Mouse (Mus musculus): ENCODE data around the gene Lce1a2.
"Not testable (repeated sequence)": the region's sequence is repeated elsewhere in the genome, so short reads cannot be mapped to it uniquely, and the experiment has no call there.

Gene Lce1a2

DNA sequence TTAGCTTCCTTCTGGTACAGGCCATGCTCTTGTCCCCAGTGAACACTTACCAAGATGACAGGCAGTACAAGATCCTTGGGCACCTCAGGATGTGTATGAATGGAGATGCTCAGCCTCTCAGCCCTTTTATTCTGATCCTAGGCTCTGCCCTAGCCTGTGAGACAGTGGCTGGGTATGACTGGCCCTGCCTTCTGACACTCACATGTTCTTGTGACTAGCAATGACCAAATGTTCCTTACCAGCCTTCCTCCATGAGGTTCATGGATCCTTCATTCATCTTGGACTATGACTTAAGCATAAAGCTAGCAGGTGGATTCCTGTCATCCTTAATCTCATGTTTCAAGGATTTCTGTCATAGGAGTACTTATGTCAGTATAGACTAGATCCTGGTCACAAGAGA, at the start of gene Lce1a2:
Lce1a2 (minus strand) TSS at position 101 of the 400 bp plus-strand sequence.
- DNase-seq (ENCODE audit: low spot score) = no peak

DNA sequence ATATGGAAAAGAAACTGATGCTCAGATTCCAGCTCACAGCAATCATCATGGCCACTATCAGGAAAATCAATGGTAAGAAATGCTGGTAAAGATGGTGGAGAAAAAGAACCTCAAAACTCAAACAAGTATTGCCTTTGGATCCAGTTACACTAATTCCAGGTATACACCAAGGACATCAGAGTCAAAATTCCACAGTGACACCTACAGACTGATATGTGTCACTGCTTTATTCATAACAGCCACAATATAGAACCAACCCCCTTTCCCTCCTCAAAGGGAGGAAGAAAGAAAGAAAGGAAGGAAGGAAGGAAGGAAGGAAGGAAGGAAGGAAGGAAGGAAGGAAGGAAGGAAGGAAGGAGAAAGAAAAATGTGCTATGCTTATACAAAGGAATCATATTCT, 45.0 kb upstream of the Lce1a2 start:
- no peak for DNase-seq (ENCODE audit: low spot score)

DNA sequence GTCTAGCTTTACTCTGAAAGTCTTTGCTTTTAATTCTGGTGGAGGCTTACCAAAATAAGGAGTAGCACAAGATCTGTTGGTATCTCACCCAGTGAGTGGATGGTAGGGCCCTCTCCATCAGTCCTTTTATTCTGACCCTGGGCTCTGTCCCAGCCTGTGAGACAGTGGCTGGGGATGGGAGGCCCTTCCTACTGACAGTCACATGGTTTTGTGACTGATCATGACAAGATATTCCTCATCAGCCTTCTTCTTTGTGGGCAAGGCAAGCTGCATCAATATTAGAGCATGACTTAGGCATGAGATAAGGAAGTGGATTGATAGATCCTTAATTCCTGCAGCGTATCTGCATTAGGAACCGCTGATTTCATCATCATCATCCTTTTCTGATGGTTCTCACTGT, 38.9 kb upstream of the Lce1a2 start, which contains the start of gene Lce1e:
Lce1e (minus strand) TSS at position 101 of the 400 bp plus-strand sequence.
- no peak for DNase-seq (ENCODE audit: low spot score)

DNA sequence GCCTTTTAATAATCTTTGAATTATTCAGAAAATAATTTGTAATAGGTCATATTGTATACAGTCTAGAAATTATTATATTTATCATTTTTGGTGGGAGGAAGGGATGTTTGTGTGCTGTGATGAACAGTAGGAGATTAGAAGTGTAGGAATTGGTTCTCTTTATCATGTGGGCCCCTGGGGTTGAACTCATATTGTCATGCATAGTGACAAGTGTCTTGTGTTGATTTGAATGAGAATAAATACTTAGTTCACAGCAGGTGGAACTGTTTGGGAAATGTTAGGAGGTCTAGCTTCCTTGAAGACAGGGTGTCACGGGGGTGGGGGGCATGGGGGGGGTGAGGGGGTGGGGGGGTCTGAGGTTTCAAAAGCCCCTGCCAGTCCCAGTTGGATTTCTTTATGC, 24.5 kb upstream of the Lce1a2 start:
- no peak for DNase-seq (ENCODE audit: low spot score)

DNA sequence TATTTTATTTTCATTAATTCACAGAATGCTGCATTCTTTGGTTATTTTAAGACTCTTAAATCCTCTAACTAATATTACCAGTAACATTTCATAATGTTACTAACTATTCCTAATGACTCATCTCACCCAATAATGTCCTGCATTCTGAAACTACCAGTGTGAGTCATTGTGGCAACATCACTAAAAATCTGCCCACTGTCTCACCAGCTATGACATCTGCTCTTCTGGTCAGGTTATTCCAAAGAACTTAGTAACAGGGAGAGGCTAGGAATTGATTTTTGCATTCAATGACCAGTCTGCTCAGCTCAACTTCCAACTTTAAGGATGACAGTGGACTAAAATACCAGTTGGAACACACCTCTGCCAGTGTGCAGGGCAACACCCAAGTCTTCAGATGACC, 21.6 kb upstream of the Lce1a2 start:
- DNase-seq (ENCODE audit: low spot score) = no peak

DNA sequence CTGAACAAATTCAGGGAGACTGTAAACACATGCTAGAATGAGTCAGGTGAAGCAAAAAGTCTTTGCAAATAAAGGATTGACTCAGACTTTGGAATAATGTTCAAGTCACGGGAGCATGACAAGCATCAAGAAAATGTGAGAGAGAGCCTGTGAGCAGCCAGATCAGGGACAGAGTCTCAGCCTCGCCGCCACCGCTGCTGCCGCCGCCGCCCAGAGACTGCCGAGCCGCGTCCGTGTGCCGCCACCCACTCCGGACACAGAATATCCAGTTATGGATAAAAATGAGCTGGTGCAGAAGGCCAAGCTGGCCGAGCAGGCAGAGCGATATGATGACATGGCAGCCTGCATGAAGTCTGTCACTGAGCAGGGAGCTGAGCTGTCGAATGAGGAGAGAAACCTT, 19.0 kb upstream of the Lce1a2 start:
- not testable (repeated sequence) for DNase-seq (ENCODE audit: low spot score)

DNA sequence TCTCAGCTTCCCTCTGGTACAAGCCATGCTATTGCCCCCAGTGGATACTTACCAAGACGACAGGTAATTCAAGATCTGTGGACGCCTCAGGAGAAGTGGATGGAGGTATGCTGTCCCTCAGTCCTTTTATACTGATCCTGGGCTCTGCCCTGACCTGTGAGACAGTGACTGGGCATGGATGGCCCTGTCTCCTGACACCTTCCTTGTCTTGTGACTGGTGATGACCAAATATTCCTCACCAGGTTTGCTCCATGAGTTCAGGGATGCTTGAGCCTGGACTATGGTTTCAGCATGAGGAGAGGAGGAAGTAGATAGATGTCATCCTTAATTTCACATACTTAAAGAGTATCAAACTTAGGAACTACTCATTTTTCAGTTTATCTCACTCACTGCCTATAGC, 17.0 kb upstream of the Lce1a2 start, which contains the start of gene Lce1d:
Lce1d (minus strand) TSS at position 101 of the 400 bp plus-strand sequence.
- DNase-seq (ENCODE audit: low spot score) = no peak

DNA sequence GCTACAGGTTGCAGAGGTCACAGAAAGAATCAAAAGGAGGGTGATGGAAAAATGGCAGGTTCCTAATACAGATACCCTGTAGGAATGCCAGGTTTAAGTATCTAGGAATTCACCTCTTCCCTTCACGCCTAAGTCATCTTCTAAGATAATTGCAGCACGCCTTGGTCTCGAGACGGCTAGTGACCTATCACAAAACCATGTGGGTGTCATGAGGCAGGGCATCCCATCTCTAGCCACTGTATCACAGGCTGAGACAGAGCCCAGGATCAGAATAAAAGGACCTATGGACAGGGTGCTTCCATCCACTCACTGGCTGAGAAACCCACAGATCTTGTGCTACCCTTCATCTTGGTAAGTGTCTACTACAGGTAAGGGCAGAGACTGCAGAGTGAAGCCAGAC, 8.8 kb upstream of the Lce1a2 start, which contains the start of gene Lce1c:
Lce1c (plus strand) TSS at position 301 of the 400 bp plus-strand sequence.
- no peak for DNase-seq (ENCODE audit: low spot score)

DNA sequence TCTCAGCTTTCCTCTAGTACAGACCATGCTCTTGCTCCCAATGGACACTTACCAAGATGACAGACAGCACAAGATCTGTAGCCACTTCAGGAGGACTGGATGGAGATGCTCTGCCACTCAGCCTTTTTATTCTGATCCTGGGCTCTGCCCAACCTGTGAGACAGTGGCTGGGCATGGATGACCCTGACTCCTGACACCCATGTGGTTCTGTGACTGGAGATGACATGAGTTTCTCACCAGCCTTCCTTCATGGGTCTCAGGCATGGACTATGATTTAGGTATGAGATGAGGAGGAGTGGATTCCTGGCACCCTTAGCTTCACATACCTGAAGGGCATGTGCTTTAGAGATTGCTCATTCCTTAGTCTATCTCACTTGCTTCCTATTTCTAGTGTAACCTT, 13.3 kb downstream of the Lce1a2 start, which contains the start of gene Lce1b:
Lce1b (minus strand) TSS at position 101 of the 400 bp plus-strand sequence.
- no peak for DNase-seq (ENCODE audit: low spot score)

DNA sequence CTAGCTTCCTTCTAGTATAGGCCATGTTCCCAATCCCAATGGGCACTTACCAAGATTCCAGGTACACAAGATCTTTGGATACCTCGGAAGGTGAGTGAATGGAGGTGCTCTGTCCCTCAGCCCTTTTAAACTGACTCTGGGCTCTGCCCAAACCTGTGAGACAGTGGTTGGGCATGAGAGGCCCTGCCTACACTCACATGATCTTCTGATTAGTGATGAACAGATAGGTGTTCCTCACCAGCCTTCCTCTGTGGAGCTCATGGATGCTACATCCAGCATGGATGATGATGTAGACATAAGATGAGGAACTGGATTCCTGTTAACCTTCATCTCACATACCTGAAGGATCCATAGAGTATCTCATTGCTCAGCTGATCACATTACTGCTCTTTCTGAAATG, 21.9 kb downstream of the Lce1a2 start, which contains the start of gene Lce1a1:
Lce1a1 (minus strand) TSS at position 101 of the 400 bp plus-strand sequence.
- DNase-seq (ENCODE audit: low spot score) = no peak

DNA sequence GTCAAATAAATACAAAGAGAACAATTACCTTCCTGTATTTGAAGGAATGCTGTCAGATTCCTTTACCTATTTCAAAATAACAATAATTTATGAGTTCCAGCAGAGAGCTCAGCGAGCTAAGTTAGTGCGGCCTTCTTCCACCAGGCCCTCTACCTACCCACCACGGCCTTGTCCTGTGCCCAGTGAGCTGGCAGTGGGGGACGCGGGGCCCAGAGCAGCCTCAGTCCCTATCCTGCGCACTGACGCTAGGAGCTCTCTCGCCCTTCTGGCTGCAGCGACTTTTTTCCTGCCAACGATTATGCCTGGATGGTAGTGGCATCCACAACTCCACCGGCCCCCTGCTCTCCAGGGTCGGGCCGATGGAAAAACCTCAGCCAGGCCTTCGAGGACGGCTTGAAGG, 30.3 kb downstream of the Lce1a2 start:
- DNase-seq (ENCODE audit: low spot score) = no peak

DNA sequence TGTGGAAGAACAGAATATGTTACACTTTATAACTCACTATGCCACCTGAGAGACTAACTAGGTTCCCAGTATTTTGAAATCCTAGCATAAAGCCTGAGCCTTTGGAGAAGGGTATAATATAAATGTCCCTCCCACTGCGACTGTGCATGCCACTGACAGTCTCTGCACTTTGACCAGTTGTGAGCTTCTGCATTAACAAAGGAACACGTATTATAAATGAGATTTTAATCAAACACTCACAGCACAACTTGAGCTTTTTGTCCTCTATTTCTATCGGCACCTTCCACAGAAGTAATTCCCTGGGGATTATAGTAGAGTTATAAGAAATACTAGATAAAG, 31.5 kb downstream of the Lce1a2 start:
- DNase-seq (ENCODE audit: low spot score) = no peak

DNA sequence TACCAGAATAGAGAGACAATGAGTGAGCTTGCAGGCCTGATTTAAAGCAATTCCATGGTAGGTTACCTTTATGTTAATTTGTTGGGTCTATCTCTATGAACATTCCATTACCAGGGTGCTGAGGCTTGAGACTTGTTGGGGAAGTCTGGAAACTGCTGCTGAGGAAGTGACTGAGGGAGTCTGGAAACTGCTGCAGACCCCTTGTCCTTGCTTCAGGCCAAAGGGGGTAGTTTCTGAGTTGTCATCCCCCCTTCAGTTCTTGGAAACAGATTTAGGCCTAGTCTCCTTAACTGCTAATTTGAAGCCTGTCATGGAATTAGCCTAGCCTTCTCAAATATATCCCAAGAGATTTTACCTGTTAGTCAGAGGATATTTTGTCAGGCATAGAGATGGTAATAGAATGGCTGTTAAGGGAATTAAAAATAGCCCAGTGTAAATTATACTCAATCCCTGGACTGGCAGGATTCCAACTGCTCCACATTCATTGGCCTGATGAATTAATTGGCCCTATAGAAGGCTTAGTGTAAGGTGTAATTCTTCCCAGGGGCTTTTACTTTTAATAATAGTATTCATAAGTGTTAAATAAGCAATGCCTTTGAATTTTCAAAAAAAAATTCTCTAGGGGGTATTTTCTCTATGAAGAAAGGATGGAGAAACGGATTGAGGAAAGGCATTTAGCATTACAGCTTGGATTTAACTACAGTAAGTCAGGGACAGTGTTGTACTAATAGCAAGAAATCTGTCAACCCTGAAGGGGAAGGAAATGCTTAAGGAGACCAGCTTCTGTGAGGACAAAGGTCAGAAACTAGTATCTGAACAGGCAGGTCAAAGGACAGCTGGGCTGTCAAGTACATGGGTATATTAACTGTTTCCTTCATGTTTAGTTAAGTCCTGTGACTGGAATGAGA, 32.1 kb downstream of the Lce1a2 start:
- no peak for DNase-seq (ENCODE audit: low spot score)

DNA sequence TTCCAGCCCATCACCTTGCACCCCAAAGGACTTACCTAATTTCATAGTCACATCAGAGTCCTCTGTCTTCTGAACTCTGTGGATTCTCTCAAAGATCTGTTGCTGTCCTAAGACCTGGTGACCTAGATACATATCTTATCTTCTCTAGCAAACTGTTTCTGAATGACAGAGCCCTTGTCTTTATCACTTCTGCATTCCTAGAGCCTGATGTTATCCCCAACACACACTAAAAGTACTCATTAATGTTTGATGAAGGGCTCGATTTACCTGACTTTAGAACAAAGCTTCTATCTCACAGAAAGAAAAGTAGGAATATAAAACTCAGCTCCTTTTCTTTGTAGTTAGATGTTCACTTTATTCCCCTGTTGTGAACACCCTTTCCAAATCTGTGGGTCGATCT, 48.6 kb downstream of the Lce1a2 start, which contains the start of gene Lce6a:
Lce6a (minus strand) TSS at position 101 of the 400 bp plus-strand sequence.
- no peak for DNase-seq (ENCODE audit: low spot score)
